Mouse (Mus musculus): ENCODE results near the gene Gsx1. TPM values are rescaled to one million over a fixed set of nuclear protein-coding genes. Genes with fewer than 3 reads are reported as not detected.

Gene Gsx1
- total RNA-seq (2021): not detected
- long read RNA-seq, experiment 1: 0 reads
- long read RNA-seq, experiment 2: 0 reads

GRCm38 (mm10) chr5:147188571-147188975 lies at the start of gene Gsx1:
Gene Gsx1 (plus strand): TSS chr5:147188696.
- DNase-seq (ENCODE audit: low spot score in 2 of 2): peak in 1 of 2 experiments; percentile 55

GRCm38 (mm10) chr5:147147340-147147739 lies 41.2 kb upstream of the Gsx1 start:
- no peak for DNase-seq (ENCODE audit: low spot score in 2 of 2)

DNA sequence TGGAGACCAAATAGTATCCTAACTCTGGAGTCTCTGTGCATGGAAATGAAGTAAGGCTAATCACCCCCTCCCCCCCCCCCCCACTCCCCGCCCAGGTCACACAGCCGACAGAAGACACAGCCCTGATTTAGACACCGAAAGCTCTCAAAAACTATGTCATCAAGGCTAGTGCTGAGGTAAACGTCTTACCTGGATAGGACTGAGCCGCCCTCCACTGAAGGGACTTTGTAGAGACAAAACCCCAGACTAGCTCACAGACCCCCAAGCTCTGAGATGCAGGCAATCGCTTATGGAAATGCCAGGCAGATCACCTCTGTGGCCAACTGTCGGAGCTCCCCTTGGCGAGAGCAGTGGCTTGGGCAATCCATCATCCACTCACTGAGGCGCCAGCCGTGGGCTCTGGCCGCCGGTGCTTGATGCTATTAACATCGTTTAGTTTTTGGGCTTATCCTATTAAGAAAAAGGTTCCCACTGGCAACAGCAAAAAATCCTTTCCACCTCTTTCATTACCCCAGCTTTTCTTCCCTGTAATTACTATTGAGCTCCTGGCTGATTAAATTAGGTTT lies 33.6 kb upstream of the Gsx1 start:
- no peak for DNase-seq (ENCODE audit: low spot score in 2 of 2)

- no peak for DNase-seq (ENCODE audit: low spot score in 2 of 2)
Observed at GRCm38 (mm10) chr5:147155449-147156133, 32.9 kb upstream of the Gsx1 start.

DNA sequence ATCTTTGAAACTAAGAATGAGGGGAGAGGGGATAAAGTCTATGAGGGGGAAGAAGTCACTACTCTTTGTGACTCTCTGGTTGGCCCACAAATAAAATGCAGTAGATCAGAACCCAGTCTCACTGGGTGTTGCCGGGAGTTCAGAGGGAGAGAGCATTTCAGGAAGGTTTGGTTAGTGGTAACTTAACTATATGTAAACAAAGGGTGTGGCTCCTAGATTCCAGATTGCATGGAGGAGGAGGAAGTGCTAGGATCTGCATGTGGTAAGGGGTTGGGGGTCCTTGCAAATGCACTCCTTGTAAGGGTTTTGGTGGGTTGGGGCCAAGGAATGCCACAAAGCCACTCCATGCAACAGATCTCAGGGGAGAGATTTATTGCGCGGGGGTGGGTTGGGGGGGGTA lies 32.1 kb upstream of the Gsx1 start:
- no peak for DNase-seq (ENCODE audit: low spot score in 2 of 2)

DNA sequence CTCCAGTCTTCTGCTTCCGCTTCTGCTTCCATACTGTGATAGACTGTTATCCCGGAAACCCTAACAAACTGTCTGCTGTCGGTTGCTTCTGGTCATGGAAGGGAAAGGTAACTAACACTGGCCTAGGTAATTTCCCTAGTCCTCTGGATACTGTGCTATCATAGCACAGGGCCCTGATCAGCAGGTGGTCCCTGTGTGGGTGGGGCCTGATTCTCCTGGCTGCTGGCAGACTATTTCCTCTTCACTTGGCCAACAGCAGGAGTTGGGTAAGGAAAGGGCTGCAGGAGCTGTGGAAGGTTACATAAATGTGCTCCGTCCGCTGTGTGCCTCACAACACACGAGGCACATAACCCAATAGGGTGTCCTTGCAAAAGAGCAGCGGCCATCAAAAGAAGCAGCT lies 31.1 kb upstream of the Gsx1 start:
- DNase-seq (ENCODE audit: low spot score in 2 of 2): no peak

DNA sequence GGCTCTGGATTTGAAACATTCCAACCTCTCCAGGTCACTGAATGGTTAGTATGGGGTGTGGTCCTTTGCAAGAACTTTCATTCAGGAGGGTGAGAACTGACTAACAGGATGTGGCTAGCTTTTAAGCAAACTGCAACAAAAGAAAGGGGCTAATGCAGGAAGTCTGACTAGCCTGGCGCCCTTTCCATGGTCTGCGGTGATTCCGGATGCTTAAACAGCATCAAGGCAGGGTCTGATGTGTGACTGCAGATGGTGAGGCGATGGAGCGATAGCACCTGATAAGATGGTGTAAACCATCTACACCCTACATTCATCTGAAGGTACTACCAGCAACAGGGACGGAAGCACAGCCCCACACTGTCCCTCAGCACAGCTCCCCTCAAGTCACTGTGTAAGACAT lies 29.2 kb upstream of the Gsx1 start:
- DNase-seq (ENCODE audit: low spot score in 2 of 2): no peak

- no peak for DNase-seq (ENCODE audit: low spot score in 2 of 2)
Observed at GRCm38 (mm10) chr5:147159792-147160191, 28.7 kb upstream of the Gsx1 start.

- DNase-seq (ENCODE audit: low spot score in 2 of 2): no peak
Observed at GRCm38 (mm10) chr5:147165060-147165459, 23.4 kb upstream of the Gsx1 start.

- DNase-seq (ENCODE audit: low spot score in 2 of 2): no peak
Observed at GRCm38 (mm10) chr5:147170088-147170487, 18.4 kb upstream of the Gsx1 start.

DNA sequence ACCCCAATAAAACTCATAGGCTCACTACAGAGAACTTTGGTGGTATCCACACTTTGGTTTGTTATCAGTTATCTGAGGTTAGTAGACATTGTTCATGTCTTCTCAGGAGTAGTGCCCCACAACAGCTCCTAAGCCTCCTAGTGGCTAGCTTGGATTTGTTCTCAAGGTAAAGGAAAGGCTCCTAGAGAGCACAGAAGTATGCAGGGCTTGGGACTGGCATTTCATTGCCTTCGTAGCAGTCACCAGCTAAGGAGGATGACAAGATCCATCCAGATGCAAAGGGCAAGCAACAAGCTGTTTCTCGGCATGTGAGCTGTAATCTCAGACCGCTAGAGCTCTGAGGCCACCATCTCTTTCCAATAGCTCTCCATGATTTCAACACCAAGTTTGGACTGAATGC lies 14.4 kb upstream of the Gsx1 start:
- no peak for DNase-seq (ENCODE audit: low spot score in 2 of 2)

- DNase-seq (ENCODE audit: low spot score in 2 of 2): no peak
Observed at GRCm38 (mm10) chr5:147185174-147185915, 3.2 kb upstream of the Gsx1 start.

DNA sequence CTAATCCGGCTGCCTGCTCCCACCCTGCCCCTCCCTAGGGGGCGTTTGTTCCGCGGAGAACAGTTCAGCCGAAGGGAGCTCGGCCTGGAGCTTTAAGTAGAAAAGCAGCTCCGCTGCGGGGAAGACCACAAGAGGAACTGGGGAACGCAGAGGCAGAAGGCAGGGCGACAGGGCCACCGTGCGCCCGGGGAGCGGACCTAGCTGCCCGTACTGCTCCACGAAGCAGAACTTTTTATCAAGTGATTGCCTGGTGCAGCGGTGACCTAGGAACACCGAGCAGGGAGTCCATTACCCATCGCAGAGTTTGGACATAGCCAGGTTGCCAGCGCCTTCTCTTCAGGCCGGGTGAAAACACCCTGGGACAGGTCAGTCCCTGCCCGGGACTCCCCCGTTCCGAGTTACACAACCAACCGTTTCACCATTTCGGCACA lies 2.5 kb upstream of the Gsx1 start:
- DNase-seq (ENCODE audit: low spot score in 2 of 2): no peak

DNA sequence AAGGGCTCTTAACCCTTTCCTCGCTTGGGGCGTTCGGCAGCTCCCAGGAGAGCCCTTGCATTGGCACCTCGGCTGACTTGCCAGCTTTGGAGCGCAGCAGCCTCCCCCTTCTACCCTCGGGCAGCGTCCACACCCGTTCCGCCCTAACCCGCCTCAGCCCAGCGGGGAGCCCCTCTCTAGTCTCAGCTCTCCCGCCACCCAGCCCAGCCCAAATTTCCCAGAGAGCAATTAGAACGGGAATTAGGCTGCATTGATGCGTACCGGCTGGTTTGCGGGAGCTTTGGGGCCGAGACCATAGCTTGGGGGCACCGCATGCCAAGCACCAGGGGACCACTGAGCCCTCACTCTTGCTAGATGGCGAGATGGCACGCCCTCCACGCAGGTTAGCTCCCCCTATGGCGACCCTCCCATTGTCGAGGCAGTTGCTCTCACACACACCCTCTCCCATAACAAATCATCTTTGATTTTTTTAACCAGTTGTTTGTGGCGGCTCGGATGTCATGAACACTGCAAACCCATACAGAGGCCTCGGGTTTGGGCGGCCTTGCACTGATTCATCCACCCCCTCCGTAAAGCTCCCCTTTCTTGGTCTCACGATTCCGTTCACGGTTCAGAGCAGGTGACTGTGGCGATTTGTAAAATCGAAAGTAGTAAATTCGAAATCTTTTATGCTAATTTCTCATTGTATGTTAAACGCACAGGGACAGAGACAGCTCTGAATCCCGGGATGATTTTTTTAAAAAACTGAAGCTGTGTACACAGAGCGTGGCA lies 1.5 kb upstream of the Gsx1 start:
- no peak for DNase-seq (ENCODE audit: low spot score in 2 of 2)

DNA sequence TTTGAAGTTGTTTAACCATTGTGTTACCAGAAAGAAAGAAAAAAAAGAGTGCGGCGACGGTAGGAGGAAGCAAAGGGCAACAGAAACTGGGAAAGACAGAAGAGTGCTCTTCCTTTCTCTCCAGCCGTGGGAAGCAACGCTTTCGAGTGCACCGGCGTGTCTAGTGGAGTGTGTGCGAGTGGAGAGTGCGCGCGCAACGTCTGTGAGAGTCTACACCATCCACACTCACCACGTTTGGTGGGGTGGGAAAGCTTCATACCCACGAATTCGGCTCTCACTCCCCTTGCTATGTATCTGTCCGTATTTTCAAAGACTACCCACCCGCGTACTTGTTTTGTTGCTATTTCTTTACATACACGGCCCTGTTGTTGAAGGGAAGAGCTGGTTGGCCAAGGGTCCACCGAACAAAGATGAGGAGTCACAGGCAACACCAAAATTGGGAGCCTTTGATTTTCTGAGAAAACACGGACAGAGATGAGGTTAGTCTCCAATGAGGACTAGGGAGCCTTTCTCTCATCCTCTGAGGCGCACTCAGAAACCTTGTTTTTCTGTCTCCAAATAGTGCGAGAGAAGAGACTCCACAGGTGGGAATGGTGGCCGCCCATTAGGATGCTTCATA lies 835 bp upstream of the Gsx1 start:
- DNase-seq (ENCODE audit: low spot score in 2 of 2): no peak

DNA sequence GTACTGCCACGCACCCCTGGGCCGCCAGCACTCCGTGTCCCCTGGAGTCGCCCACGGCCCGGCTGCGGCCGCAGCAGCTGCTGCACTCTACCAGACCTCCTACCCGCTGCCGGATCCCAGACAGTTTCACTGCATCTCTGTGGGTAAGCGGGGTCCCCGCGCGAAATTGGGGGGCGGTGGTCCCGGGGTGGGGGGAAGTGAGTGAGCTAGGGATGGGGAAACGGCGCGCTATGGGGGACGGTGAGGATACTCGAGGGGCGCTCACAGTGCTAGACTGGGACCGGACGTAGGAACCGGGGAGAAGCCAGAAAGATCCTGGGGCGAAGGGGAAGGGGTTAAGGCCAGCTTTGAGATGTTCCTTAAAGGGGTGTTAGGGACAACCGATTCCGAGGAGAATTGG lies 660 bp downstream of the Gsx1 start:
- DNase-seq (ENCODE audit: low spot score in 2 of 2): no peak

GRCm38 (mm10) chr5:147189836-147190602 lies 1.5 kb downstream of the Gsx1 start:
- DNase-seq (ENCODE audit: low spot score in 2 of 2): no peak

- no peak for DNase-seq (ENCODE audit: low spot score in 2 of 2)
Observed at GRCm38 (mm10) chr5:147190885-147191284, 2.4 kb downstream of the Gsx1 start.

DNA sequence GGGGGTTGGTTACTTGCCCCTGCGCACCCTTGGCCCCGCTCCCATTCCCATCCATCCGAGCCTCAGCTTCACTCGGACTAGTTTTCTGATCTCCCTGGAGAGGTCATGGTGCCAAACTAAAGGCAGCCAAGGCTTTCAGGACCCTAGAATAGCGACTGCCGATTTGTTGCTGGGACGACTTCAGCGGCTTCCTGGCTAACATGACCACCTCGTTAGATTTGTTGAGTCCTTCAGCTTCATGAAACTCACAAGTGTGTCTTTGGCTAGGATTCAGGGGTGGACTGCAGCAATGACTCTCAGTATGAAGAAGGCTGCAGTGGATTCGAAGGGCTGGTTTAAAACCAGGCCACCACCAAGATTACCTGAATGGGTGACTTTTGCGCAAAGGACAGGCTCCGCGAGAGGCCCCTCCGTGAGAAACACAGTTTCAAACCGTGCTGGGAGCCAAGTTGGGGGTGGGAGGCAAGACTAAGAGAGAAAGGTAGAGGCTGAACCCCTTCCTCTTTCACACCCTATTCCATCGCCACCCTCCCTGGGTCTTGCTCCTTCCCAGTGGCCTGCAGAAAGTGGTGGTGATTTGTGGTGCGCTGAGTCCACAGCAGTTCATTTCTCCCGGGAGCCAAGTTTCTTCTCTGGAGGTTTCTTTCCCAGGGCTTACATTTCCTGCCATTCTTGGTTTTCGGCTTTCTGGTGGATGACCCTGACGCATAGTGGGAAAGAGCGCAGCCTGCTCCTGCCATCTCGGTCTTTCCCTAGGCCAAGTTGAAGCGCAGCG lies 3.5 kb downstream of the Gsx1 start:
- DNase-seq (ENCODE audit: low spot score in 2 of 2): no peak

DNA sequence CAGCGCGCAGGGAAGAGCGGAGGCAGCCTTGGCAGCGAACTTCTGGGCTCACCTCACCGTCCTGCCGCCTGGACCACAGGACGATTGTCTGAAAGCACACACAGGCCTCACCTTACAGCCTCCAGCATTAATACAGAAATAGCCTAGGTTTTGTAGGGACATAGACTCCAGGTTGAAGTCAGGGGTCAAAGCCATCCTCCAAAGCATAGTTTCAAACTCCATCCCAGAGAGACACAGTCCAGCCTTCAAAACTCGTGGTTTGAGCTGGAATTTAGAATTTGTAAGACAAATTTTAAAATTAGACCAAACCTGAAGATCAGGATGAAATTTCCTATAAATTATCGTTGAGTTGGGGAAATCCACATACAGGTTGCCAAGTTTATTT lies 4.1 kb downstream of the Gsx1 start:
- DNase-seq (ENCODE audit: low spot score in 2 of 2): no peak
